Mouse (Mus musculus): ENCODE data around the gene Exoc4. TPM values are rescaled to one million over a fixed set of nuclear protein-coding genes. Genes with fewer than 3 reads are reported as not detected.

Exoc4 gene
- polyA plus RNA-seq, 1 experiment, result 9.6 TPM

GRCm38 (mm10) chr6:33939169-33939568 lies 690.3 kb downstream of the Exoc4 start:
- no peak for DNase-seq
- Histone ChIP-seq H3K4me1 (ENCODE audit: control insufficient read depth, insufficient read depth, low read length) (no peaks in the 10 kb centered on the region), H3K27ac (ENCODE audit: insufficient read depth, low read depth, low read length) (no peak overlapping the region), H3K36me3 (ENCODE audit: control insufficient read depth, insufficient read depth, low read length) (no peaks in the 10 kb centered on the region), H3K4me3 (ENCODE audit: insufficient read depth, low read depth, low read length) (no peak overlapping the region), H3K27me3 (replicated peaks; ENCODE audit: control insufficient read depth, insufficient read depth, low read length) (no peaks in the 10 kb centered on the region)
- TF ChIP-seq CTCF (conservative IDR thresholded peaks at IDR 0.05; ENCODE audit: insufficient read depth, insufficient read length, low read depth, low read length) (no peak), POLR2A (IDR thresholded peaks at IDR 0.05; ENCODE audit: low read depth, low read length) (no peak)
- 78% methylated on average over 5 of the region's 5 CpGs for WGBS

GRCm38 (mm10) chr6:33946911-33947489 lies 698.1 kb downstream of the Exoc4 start:
- WGBS, result 87% methylated on average over 2 of the region's 2 CpGs
- no peak for DNase-seq

DNA sequence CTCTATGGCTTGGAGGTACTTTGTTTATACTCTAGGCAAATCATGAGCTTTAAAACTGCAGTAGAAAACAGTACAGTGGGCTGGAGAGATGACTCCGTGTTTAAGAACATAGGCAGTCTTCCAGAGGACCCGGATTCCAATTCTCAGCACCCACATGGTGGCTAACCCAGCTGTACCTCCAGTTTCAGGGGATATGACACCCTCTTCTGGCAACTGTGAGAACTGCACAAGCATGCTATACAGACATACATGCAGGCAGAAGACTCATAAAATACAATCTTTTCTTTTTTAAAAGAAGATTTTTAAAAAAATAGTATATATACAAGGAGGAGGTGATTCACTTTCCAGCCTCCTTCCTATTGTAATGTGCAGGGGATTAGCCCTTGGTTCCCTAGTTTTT lies 701.2 kb downstream of the Exoc4 start:
- WGBS, result 97% methylated on average over 2 of the region's 2 CpGs
- no peak for DNase-seq
- H3K27me3 ChIP-seq (replicated peaks; ENCODE audit: control insufficient read depth, insufficient read depth, low read length), result no peaks in the 10 kb centered on the region
- H3K4me1 ChIP-seq (ENCODE audit: control insufficient read depth, insufficient read depth, low read length), result no peaks in the 10 kb centered on the region
- no peak overlapping the region for H3K27ac ChIP-seq (ENCODE audit: insufficient read depth, low read depth, low read length)
- H3K36me3 ChIP-seq (ENCODE audit: control insufficient read depth, insufficient read depth, low read length), result no peaks in the 10 kb centered on the region
- no peak overlapping the region for H3K4me3 ChIP-seq (ENCODE audit: insufficient read depth, low read depth, low read length)
- TF ChIP-seq CTCF (conservative IDR thresholded peaks at IDR 0.05; ENCODE audit: insufficient read depth, insufficient read length, low read depth, low read length), result no peak
- no peak for TF ChIP-seq POLR2A (IDR thresholded peaks at IDR 0.05; ENCODE audit: low read depth, low read length)

More at GRCm38 (mm10) chr6:33946911-33947489, 698.1 kb downstream of the Exoc4 start:
- TF ChIP-seq CTCF (conservative IDR thresholded peaks at IDR 0.05; ENCODE audit: insufficient read depth, insufficient read length, low read depth, low read length), result no peak
- TF ChIP-seq POLR2A (IDR thresholded peaks at IDR 0.05; ENCODE audit: low read depth, low read length), result no peak
- no peak overlapping the region for H3K27ac ChIP-seq (ENCODE audit: insufficient read depth, low read depth, low read length)
- H3K4me1 ChIP-seq (ENCODE audit: control insufficient read depth, insufficient read depth, low read length), result no peaks in the 10 kb centered on the region
- no peaks in the 10 kb centered on the region for H3K27me3 ChIP-seq (replicated peaks; ENCODE audit: control insufficient read depth, insufficient read depth, low read length)
- no peak overlapping the region for H3K4me3 ChIP-seq (ENCODE audit: insufficient read depth, low read depth, low read length)
- H3K36me3 ChIP-seq (ENCODE audit: control insufficient read depth, insufficient read depth, low read length), result no peaks in the 10 kb centered on the region

DNA sequence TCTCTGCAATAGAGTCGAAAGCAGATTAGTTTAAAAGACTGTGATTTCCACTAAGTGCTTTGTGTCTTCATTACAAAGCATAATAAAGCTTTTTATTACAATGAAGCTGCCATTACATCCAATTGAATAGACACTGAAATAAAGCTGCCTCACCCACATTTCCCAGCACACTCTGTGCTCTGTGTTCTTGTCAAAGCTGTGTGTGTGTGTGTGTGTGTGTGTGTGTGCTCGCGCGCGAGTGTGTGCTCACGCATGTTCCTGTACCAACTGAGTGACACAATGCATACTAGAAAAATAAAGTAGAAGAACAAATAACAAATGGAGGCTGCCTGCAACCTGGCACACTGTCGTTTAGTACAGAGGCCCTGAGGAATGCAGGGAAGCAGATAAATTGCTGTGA lies 706.6 kb downstream of the Exoc4 start:
- H3K4me3 ChIP-seq (ENCODE audit: insufficient read depth, low read depth, low read length), result no peak overlapping the region
- no peak for TF ChIP-seq CTCF (conservative IDR thresholded peaks at IDR 0.05; ENCODE audit: insufficient read depth, insufficient read length, low read depth, low read length)
- TF ChIP-seq POLR2A (IDR thresholded peaks at IDR 0.05; ENCODE audit: low read depth, low read length), result no peak
- H3K4me1 ChIP-seq (ENCODE audit: control insufficient read depth, insufficient read depth, low read length), result peaks cover 3% of the 10 kb centered on the region; the same call in 1 of the 2 replicates
- DNase-seq, result no peak
- H3K27ac ChIP-seq (ENCODE audit: insufficient read depth, low read depth, low read length), result no peak overlapping the region
- no peaks in the 10 kb centered on the region for H3K27me3 ChIP-seq (replicated peaks; ENCODE audit: control insufficient read depth, insufficient read depth, low read length)
- 88% methylated on average over 7 of the region's 7 CpGs for WGBS
- no peaks in the 10 kb centered on the region for H3K36me3 ChIP-seq (ENCODE audit: control insufficient read depth, insufficient read depth, low read length)

DNA sequence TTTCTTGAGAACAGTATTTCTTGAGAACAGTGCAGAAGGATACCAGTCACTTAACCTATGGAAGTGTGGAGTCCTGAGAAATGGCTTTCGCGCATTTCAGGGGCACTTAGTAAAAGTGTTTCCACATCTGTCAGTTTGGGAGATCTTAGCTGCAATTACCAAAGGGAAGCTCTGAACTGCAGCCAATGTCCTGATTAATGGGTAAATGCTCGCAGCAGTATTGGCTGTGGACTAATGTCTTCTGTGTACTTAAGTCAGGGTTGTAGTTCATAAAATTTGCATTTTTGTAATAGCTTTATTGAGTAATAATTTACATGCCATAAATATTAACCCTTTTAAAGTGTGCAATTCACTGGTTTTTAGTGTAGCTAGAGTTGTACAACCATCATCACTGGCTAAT lies 709.4 kb downstream of the Exoc4 start:
- no peak overlapping the region for H3K27ac ChIP-seq (ENCODE audit: insufficient read depth, low read depth, low read length)
- no peak overlapping the region for H3K4me3 ChIP-seq (ENCODE audit: insufficient read depth, low read depth, low read length)
- 42% methylated on average over 3 of the region's 3 CpGs for WGBS
- H3K27me3 ChIP-seq (replicated peaks; ENCODE audit: control insufficient read depth, insufficient read depth, low read length), result no peaks in the 10 kb centered on the region
- no peaks in the 10 kb centered on the region for H3K36me3 ChIP-seq (ENCODE audit: control insufficient read depth, insufficient read depth, low read length)
- TF ChIP-seq POLR2A (IDR thresholded peaks at IDR 0.05; ENCODE audit: low read depth, low read length) (no peak), CTCF (conservative IDR thresholded peaks at IDR 0.05; ENCODE audit: insufficient read depth, insufficient read length, low read depth, low read length) (no peak)
- H3K4me1 ChIP-seq (ENCODE audit: control insufficient read depth, insufficient read depth, low read length), result peaks cover 5% of the 10 kb centered on the region; the same call in 1 of the 2 replicates
- peak; percentile 75 for DNase-seq

- peaks cover 5% of the 10 kb centered on the region; the same call in 1 of the 2 replicates for H3K4me1 ChIP-seq (ENCODE audit: control insufficient read depth, insufficient read depth, low read length)
- DNase-seq, result peak; percentile 54
- H3K4me3 ChIP-seq (ENCODE audit: insufficient read depth, low read depth, low read length), result no peak overlapping the region
- no peaks in the 10 kb centered on the region for H3K27me3 ChIP-seq (replicated peaks; ENCODE audit: control insufficient read depth, insufficient read depth, low read length)
- no peaks in the 10 kb centered on the region for H3K36me3 ChIP-seq (ENCODE audit: control insufficient read depth, insufficient read depth, low read length)
- 0 out of 2 replicates have a peak overlapping the region, but pooled peaks have one; percentile 8 for H3K27ac ChIP-seq (ENCODE audit: insufficient read depth, low read depth, low read length)
- 64% methylated on average over 2 of the region's 2 CpGs for WGBS
- TF ChIP-seq POLR2A (IDR thresholded peaks at IDR 0.05; ENCODE audit: low read depth, low read length), result no peak
- no peak for TF ChIP-seq CTCF (conservative IDR thresholded peaks at IDR 0.05; ENCODE audit: insufficient read depth, insufficient read length, low read depth, low read length)
Observed at GRCm38 (mm10) chr6:33960766-33961165, 711.9 kb downstream of the Exoc4 start.

GRCm38 (mm10) chr6:33963092-33963491 lies 714.2 kb downstream of the Exoc4 start:
- no peak for DNase-seq
- no peak overlapping the region for H3K4me3 ChIP-seq (ENCODE audit: insufficient read depth, low read depth, low read length)
- TF ChIP-seq POLR2A (IDR thresholded peaks at IDR 0.05; ENCODE audit: low read depth, low read length) (no peak), CTCF (conservative IDR thresholded peaks at IDR 0.05; ENCODE audit: insufficient read depth, insufficient read length, low read depth, low read length) (no peak)
- 90% methylated on average over 2 of the region's 2 CpGs for WGBS
- H3K4me1 ChIP-seq (ENCODE audit: control insufficient read depth, insufficient read depth, low read length), result peaks cover 5% of the 10 kb centered on the region; the same call in 1 of the 2 replicates
- no peaks in the 10 kb centered on the region for H3K27me3 ChIP-seq (replicated peaks; ENCODE audit: control insufficient read depth, insufficient read depth, low read length)
- H3K36me3 ChIP-seq (ENCODE audit: control insufficient read depth, insufficient read depth, low read length), result no peaks in the 10 kb centered on the region
- H3K27ac ChIP-seq (ENCODE audit: insufficient read depth, low read depth, low read length), result no peak overlapping the region

Measured in kidney, adult 2 months (tissue).